Mouse (Mus musculus): ENCODE results near the gene Ccnk. TPM values are rescaled to one million over a fixed set of nuclear protein-coding genes. Genes with fewer than 3 reads are reported as not detected.

The Ccnk gene
- polyA plus RNA-seq, 1 experiment from 2014 or later, result 1.5 TPM

GRCm38 (mm10) chr12:108195761-108196160 lies 16.4 kb downstream of the Ccnk start:
- no peak for ATAC-seq (replicated peaks; ENCODE audit: insufficient number of reproducible peaks, insufficient read depth, low FRiP score, low read depth)
- Histone ChIP-seq H3K9ac (no peak overlapping the region), H3K4me3 (no peak overlapping the region), H3K4me2 (no peak overlapping the region), H3K9me3 (replicated peaks) (no peaks in the 10 kb centered on the region), H3K4me1 (replicated peaks) (no peaks in the 10 kb centered on the region), H3K27me3 (no peaks in the 10 kb centered on the region), H3K36me3 (peaks cover 91% of the 10 kb centered on the region), H3K27ac (no peak overlapping the region)
- WGBS, result 94% methylated on average over 11 of the region's 11 CpGs

- ATAC-seq (replicated peaks; ENCODE audit: insufficient number of reproducible peaks, insufficient read depth, low FRiP score, low read depth), result no peak
- WGBS, result 81% methylated on average over 4 of the region's 4 CpGs
Measured at GRCm38 (mm10) chr12:108198447-108198846, 19.1 kb downstream of the Ccnk start.

GRCm38 (mm10) chr12:108200094-108200493 lies 20.7 kb downstream of the Ccnk start:
- Histone ChIP-seq H3K4me3 (no peak overlapping the region), H3K27ac (no peak overlapping the region), H3K9ac (no peak overlapping the region), H3K4me2 (no peak overlapping the region), H3K4me1 (replicated peaks) (no peaks in the 10 kb centered on the region), H3K36me3 (peaks cover 85% of the 10 kb centered on the region), H3K27me3 (no peaks in the 10 kb centered on the region), H3K9me3 (replicated peaks) (no peaks in the 10 kb centered on the region)
- 72% methylated on average over 1 of the region's 1 CpGs for WGBS
- no peak for ATAC-seq (replicated peaks; ENCODE audit: insufficient number of reproducible peaks, insufficient read depth, low FRiP score, low read depth)

More at GRCm38 (mm10) chr12:108198447-108198846, 19.1 kb downstream of the Ccnk start:
- H3K4me2 ChIP-seq, result no peak overlapping the region
- H3K36me3 ChIP-seq, result peaks cover 91% of the 10 kb centered on the region
- H3K4me1 ChIP-seq (replicated peaks), result no peaks in the 10 kb centered on the region
- H3K9me3 ChIP-seq (replicated peaks), result no peaks in the 10 kb centered on the region
- H3K4me3 ChIP-seq, result no peak overlapping the region
- H3K27ac ChIP-seq, result no peak overlapping the region
- H3K27me3 ChIP-seq, result no peaks in the 10 kb centered on the region
- no peak overlapping the region for H3K9ac ChIP-seq

- H3K9me3 ChIP-seq (replicated peaks), result no peaks in the 10 kb centered on the region
- no peaks in the 10 kb centered on the region for H3K27me3 ChIP-seq
- no peak overlapping the region for H3K9ac ChIP-seq
- H3K4me2 ChIP-seq, result no peak overlapping the region
- 67% methylated on average over 8 of the region's 8 CpGs for WGBS
- H3K36me3 ChIP-seq, result peaks cover 56% of the 10 kb centered on the region
- H3K4me3 ChIP-seq, result no peak overlapping the region
- H3K4me1 ChIP-seq (replicated peaks), result peaks cover 3% of the 10 kb centered on the region; the same call in 1 of the 2 replicates
- no peak overlapping the region for H3K27ac ChIP-seq
- ATAC-seq (replicated peaks; ENCODE audit: insufficient number of reproducible peaks, insufficient read depth, low FRiP score, low read depth), result no peak
Measured at GRCm38 (mm10) chr12:108203895-108204294, 24.5 kb downstream of the Ccnk start.

GRCm38 (mm10) chr12:108204978-108205377 lies 25.6 kb downstream of the Ccnk start:
- peaks cover 45% of the 10 kb centered on the region for H3K36me3 ChIP-seq
- H3K27ac ChIP-seq, result no peak overlapping the region
- H3K4me3 ChIP-seq, result no peak overlapping the region
- H3K9me3 ChIP-seq (replicated peaks), result no peaks in the 10 kb centered on the region
- H3K4me2 ChIP-seq, result no peak overlapping the region
- peaks cover 10% of the 10 kb centered on the region for H3K4me1 ChIP-seq (replicated peaks)
- no peak overlapping the region for H3K9ac ChIP-seq
- ATAC-seq (replicated peaks; ENCODE audit: insufficient number of reproducible peaks, insufficient read depth, low FRiP score, low read depth), result no peak
- 80% methylated on average over 12 of the region's 12 CpGs for WGBS
- no peaks in the 10 kb centered on the region for H3K27me3 ChIP-seq

GRCm38 (mm10) chr12:108206641-108207040 lies 27.3 kb downstream of the Ccnk start:
- WGBS, result 7% methylated on average over 5 of the region's 5 CpGs
- H3K9me3 ChIP-seq (replicated peaks), result no peaks in the 10 kb centered on the region
- peaks cover 31% of the 10 kb centered on the region for H3K36me3 ChIP-seq

GRCm38 (mm10) chr12:108208216-108208615 lies 28.8 kb downstream of the Ccnk start:
- H3K9me3 ChIP-seq (replicated peaks), result no peaks in the 10 kb centered on the region
- H3K4me1 ChIP-seq (replicated peaks), result peaks cover 31% of the 10 kb centered on the region
- H3K4me2 ChIP-seq, result no peak overlapping the region
- peaks cover 17% of the 10 kb centered on the region; the same call in 1 of the 2 replicates for H3K36me3 ChIP-seq
- H3K27me3 ChIP-seq, result no peaks in the 10 kb centered on the region
- no peak overlapping the region for H3K4me3 ChIP-seq
- no peak overlapping the region for H3K27ac ChIP-seq
- WGBS, result 92% methylated on average over 9 of the region's 9 CpGs
- no peak overlapping the region for H3K9ac ChIP-seq
- ATAC-seq (replicated peaks; ENCODE audit: insufficient number of reproducible peaks, insufficient read depth, low FRiP score, low read depth), result no peak

More at GRCm38 (mm10) chr12:108206641-108207040, 27.3 kb downstream of the Ccnk start:
- no peaks in the 10 kb centered on the region for H3K27me3 ChIP-seq
- H3K27ac ChIP-seq, result no peak overlapping the region
- no peak overlapping the region for H3K4me2 ChIP-seq
- ATAC-seq (replicated peaks; ENCODE audit: insufficient number of reproducible peaks, insufficient read depth, low FRiP score, low read depth), result peak; percentile 6; the same call in 1 of the 2 replicates
- H3K9ac ChIP-seq, result no peak overlapping the region
- peaks cover 16% of the 10 kb centered on the region for H3K4me1 ChIP-seq (replicated peaks)
- no peak overlapping the region for H3K4me3 ChIP-seq

- H3K4me3 ChIP-seq, result no peak overlapping the region
- H3K36me3 ChIP-seq, result peaks cover 12% of the 10 kb centered on the region; the same call in 1 of the 2 replicates
- H3K4me2 ChIP-seq, result no peak overlapping the region
- H3K9ac ChIP-seq, result no peak overlapping the region
- peaks cover 38% of the 10 kb centered on the region for H3K4me1 ChIP-seq (replicated peaks)
- H3K9me3 ChIP-seq (replicated peaks), result no peaks in the 10 kb centered on the region
- H3K27ac ChIP-seq, result no peak overlapping the region
- peak; percentile 32; the same call in 1 of the 2 replicates for ATAC-seq (replicated peaks; ENCODE audit: insufficient number of reproducible peaks, insufficient read depth, low FRiP score, low read depth)
- no peaks in the 10 kb centered on the region for H3K27me3 ChIP-seq
- 26% methylated on average over 13 of the region's 13 CpGs for WGBS
Measured at GRCm38 (mm10) chr12:108208726-108209438, 29.5 kb downstream of the Ccnk start.

GRCm38 (mm10) chr12:108210623-108211022 lies 31.2 kb downstream of the Ccnk start:
- H3K4me1 ChIP-seq (replicated peaks), result peaks cover 53% of the 10 kb centered on the region
- no peaks in the 10 kb centered on the region for H3K9me3 ChIP-seq (replicated peaks)
- no peak overlapping the region for H3K27ac ChIP-seq
- ATAC-seq (replicated peaks; ENCODE audit: insufficient number of reproducible peaks, insufficient read depth, low FRiP score, low read depth), result no peak
- H3K4me2 ChIP-seq, result no peak overlapping the region
- H3K9ac ChIP-seq, result no peak overlapping the region
- WGBS, result 89% methylated on average over 15 of the region's 15 CpGs
- no peak overlapping the region for H3K4me3 ChIP-seq
- no peaks in the 10 kb centered on the region for H3K27me3 ChIP-seq
- H3K36me3 ChIP-seq, result peaks cover 5% of the 10 kb centered on the region; the same call in 1 of the 2 replicates

- whole genome bisulfite sequencing, result 44% methylated on average over 5 of the region's 5 CpGs
- H3K9ac ChIP-seq, result 0 out of 2 replicates have a peak overlapping the region, but pooled peaks have one; percentile 2
- peaks cover 53% of the 10 kb centered on the region for H3K4me1 ChIP-seq (replicated peaks)
Measured at GRCm38 (mm10) chr12:108212071-108212470, 32.7 kb downstream of the Ccnk start.

GRCm38 (mm10) chr12:108212476-108212875 lies 33.1 kb downstream of the Ccnk start:
- Histone ChIP-seq H3K4me2 (no peak overlapping the region), H3K9ac (no peak overlapping the region), H3K9me3 (replicated peaks) (no peaks in the 10 kb centered on the region), H3K4me1 (replicated peaks) (peaks cover 53% of the 10 kb centered on the region), H3K27me3 (no peaks in the 10 kb centered on the region), H3K36me3 (no peaks in the 10 kb centered on the region), H3K27ac (no peak overlapping the region), H3K4me3 (no peak overlapping the region)
- ATAC-seq (replicated peaks; ENCODE audit: insufficient number of reproducible peaks, insufficient read depth, low FRiP score, low read depth), result no peak
- 76% methylated on average over 6 of the region's 6 CpGs for WGBS

More at GRCm38 (mm10) chr12:108212071-108212470, 32.7 kb downstream of the Ccnk start:
- Histone ChIP-seq H3K36me3 (no peaks in the 10 kb centered on the region), H3K27me3 (no peaks in the 10 kb centered on the region), H3K4me2 (no peak overlapping the region), H3K9me3 (replicated peaks) (no peaks in the 10 kb centered on the region), H3K4me3 (no peak overlapping the region), H3K27ac (no peak overlapping the region)
- ATAC-seq (replicated peaks; ENCODE audit: insufficient number of reproducible peaks, insufficient read depth, low FRiP score, low read depth), result no peak
